Mouse (Mus musculus) left cerebral cortex, adult 2 months (tissue): ENCODE measurements around the gene St14. TPM values are rescaled to one million over a fixed set of nuclear protein-coding genes. Genes with fewer than 3 reads are reported as not detected.

ENCODE experiments used
- DNase-seq, 2 experiments: peaks; one replicate each; pipeline ENCODE4 v3.0.0; 2021 to 2022; ENCODE audit warnings: low spot score in 2 of 2, mixed read lengths in 1 of 2; ENCODE audit errors: extremely low spot score in 1 of 2
- H3K27ac ChIP-seq: fragments of 200-600 bp; 2 replicates; pipeline ENCODE4 v1.8.1; 2022
- H3K4me3 ChIP-seq: fragments of 200-600 bp; 2 replicates; pipeline ENCODE4 v1.8.1; 2022
- CTCF ChIP-seq: fragments of 200-600 bp; IDR thresholded peaks from 2 replicates; pipeline ENCODE4 v1.8.1; 2022; ENCODE audit warnings: antibody characterized with exemption, mild to moderate bottlenecking, moderate library complexity
- intact Hi-C: fragments of 180-260 bp; cut with DNase I; formaldehyde crosslinking; loops from one replicate; pipeline ENCODE4 v1.15.1; 2025
- total RNA-seq, 2 experiments: library from RNA; stranded (reverse); gene quantifications; 2 replicates each; pipeline ENCODE4 v1.2.3; 2021

Gene St14
- total RNA-seq, 2 experiments from 2014 or later = 0.87 to 1.1 TPM

DNA sequence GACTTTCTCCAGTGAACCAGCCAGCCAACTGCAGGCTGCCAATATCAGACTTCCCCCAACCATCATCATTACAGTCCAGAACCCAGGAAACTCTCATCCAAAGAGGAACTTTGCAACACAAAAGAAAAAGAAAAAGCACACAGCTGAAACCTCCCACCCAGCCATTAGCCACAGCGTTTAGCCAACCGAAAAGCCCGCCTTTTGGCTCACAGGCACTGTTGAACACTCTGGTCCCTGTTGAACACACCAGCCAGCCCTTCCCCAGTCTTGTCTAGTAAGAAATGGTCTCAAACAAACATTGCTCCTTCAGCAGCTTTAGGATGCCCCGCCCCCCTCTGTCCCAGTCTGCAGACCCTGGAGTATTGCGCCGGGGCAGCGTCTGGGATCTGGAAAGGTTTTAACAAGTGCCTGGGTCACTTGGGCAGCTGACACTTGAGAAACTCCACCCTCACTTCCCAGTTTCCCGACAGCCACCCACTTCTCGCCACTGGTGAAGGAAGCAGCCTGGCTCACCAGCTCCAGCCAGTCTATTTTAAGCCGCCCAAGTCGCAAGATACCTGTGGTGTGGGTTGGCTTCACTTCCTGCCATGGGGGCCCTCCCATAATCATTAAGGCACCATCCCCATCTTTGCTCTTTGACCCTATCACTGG lies 11.6 kb downstream of the St14 start:
- no peak overlapping the region for H3K4me3 ChIP-seq
- intact Hi-C loops = no loop called here
- no peak for DNase-seq

DNA sequence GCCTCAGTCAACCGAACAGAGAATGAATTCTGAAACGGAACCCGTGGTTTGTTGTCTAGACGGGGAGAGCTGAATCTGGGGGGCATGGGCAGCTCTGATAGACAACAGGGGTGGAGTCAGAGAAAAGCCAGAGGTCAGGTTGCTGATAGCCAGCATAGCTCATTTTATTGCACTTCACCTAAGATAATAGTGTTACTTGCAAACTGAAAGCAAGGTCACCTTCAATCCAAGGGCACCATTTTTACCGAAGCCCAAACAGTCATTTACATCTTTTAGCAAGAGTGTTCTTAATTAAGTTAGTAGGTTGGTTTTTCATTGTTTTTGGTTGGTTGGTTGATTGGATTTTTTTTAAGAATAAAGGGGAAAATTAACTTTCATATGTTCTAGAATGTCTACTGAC lies 12.2 kb downstream of the St14 start:
- DNase-seq = no peak
- intact Hi-C loops = no loop called here
- no peak overlapping the region for H3K4me3 ChIP-seq
- TF ChIP-seq CTCF = no peak
- no peak overlapping the region for H3K27ac ChIP-seq

More for the DNA sequence above, 11.6 kb downstream of the St14 start:
- no peak overlapping the region for H3K27ac ChIP-seq
- TF ChIP-seq CTCF = no peak

DNA sequence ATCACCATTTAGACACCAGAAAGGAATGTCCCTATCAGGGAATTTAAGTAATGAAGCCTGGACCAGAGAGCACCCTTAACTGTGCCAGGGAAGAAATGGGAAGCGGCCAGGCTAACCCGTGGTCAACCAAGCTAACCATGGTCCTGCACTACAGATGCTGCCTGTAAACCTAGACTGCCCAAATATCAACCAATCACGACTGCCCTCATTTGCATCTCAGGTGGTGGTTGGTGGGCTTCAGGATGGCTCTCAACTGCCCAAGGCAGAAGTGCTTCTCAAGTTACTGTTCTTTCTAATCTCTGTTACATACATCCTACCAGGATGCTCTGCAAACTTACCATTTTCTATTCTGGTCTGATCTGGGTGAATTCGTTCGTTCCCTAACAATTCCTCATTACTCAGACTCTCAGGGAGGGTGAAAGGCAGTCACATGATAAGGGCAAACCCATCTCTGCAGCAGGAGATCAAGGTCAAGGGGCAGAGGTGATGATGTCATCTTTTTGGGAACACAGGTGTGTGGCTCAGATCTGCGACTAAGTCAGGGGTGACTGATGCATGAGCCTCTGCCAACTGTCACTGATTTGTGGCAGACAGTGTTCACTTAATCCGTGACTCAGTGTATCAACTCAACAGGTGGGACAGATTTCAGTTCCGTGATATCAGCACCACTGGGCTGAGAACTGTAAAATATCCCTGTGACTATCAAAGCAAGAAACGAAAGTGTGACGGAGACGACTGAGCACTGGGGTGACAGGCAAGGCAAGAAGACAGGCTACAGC lies 12.9 kb downstream of the St14 start:
- no peak for TF ChIP-seq CTCF
- no peak overlapping the region for H3K4me3 ChIP-seq
- DNase-seq = no peak
- no peak overlapping the region for H3K27ac ChIP-seq
- intact Hi-C loops = no loop called here

DNA sequence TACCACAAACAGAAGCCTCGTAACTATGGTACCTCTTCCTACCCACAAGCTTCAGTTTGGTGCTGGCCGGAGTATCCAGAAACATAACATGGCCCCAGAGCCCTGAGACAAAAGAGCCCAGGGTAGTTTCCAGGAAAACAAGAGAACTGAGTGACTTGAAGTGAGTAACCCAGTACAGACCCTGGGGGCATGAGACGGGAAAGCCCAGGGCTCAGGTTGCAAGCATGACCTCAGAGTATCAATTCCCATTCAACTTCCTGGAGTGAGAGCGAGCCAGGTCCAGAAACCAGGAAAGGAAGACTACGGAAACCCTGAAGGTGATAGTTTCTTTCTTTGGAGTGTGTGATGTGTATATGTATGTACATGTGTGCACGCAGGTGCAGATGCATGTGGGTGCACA lies 14.2 kb downstream of the St14 start:
- TF ChIP-seq CTCF = no peak
- no peak overlapping the region for H3K27ac ChIP-seq
- intact Hi-C loops = no loop called here
- no peak overlapping the region for H3K4me3 ChIP-seq
- no peak for DNase-seq

DNA sequence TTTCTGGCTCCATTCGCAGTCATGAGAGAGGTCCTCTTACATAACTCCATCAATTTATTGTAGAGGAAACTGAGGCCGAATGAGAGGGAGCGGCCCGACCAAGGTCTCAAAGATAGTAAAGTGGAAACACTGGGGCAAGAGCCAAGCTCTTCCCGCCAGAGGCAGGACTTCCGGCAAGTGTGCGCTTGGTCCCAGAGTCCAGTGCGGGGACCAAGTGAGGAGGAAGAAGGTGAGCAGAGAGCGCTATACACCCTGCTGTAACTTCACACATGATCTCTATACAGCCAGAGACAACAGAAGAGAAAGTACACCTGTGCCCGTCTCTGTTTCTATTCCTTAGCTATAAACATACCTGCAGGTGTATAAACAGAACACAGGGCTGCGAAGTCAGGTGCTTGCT lies 14.6 kb downstream of the St14 start:
- intact Hi-C loops = no loop called here
- Histone ChIP-seq H3K4me3 (no peak overlapping the region), H3K27ac (no peak overlapping the region)
- no peak for TF ChIP-seq CTCF
- DNase-seq = no peak

DNA sequence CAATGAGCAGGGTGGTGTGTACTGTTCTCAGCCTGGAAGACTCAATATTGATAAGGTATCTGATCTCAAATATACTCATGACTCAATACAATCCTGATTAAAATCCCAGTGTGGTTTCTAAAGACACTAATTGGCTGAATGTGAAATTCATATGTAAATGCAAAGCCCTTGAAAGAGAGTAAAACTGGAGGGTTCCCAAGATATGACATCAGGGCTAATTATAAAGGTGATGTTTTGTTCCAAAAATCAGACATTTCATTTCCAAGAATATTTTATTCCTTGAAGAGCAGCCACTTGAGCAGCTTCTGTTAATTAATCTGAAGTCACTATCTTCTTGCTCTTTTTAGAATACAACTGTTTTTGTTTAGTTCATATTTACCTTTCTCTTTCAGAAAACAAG lies 16.1 kb downstream of the St14 start:
- Histone ChIP-seq H3K4me3 (no peak overlapping the region), H3K27ac (no peak overlapping the region)
- intact Hi-C loops = no loop called here
- DNase-seq = no peak
- no peak for TF ChIP-seq CTCF

DNA sequence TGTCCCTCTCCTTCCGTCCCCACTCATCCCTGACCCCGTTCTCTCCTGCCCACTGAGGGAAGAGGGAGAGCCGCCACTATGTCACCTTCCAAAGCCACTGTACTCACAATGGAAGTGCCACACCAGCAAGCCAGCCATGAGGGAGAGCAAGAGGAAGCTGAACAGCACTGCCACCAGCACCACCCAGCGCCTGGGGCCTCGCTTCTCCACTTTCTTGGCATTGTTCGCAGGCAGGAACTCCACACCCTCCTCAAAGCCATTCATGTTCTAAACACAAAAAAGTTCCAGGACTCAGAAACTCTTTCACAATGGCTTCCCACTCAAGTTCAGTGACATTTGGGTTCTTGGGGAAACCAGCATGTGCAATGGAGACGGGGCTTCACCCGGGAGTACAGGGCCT lies 23.2 kb downstream of the St14 start:
- Histone ChIP-seq H3K27ac (no peak overlapping the region), H3K4me3 (no peak overlapping the region)
- intact Hi-C loops = no loop called here
- TF ChIP-seq CTCF = no peak
- DNase-seq = no peak

DNA sequence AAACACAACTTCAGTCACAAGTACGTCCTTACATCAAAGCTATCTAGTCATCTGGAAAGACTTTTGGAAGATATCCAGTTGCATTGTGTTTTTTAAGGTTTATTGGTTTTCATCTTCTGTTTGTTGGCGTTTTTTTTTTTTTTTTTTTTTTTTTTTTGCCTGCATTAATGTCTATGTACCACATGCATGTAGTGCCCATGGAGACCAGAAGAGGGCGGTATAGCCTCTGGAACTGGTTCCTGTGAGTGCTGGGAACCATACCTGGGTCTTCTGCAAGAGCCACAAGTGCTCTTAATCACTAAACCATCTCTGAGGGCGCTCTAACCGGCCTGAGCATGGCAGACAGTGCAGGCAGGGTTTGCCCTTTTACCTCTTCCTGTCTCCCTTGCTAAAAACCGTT lies 33.5 kb downstream of the St14 start:
- Histone ChIP-seq H3K27ac (no peak overlapping the region), H3K4me3 (no peak overlapping the region)
- no peak; the same call in 1 of the 2 replicates for TF ChIP-seq CTCF
- intact Hi-C loops = no loop called here
- no peak for DNase-seq

DNA sequence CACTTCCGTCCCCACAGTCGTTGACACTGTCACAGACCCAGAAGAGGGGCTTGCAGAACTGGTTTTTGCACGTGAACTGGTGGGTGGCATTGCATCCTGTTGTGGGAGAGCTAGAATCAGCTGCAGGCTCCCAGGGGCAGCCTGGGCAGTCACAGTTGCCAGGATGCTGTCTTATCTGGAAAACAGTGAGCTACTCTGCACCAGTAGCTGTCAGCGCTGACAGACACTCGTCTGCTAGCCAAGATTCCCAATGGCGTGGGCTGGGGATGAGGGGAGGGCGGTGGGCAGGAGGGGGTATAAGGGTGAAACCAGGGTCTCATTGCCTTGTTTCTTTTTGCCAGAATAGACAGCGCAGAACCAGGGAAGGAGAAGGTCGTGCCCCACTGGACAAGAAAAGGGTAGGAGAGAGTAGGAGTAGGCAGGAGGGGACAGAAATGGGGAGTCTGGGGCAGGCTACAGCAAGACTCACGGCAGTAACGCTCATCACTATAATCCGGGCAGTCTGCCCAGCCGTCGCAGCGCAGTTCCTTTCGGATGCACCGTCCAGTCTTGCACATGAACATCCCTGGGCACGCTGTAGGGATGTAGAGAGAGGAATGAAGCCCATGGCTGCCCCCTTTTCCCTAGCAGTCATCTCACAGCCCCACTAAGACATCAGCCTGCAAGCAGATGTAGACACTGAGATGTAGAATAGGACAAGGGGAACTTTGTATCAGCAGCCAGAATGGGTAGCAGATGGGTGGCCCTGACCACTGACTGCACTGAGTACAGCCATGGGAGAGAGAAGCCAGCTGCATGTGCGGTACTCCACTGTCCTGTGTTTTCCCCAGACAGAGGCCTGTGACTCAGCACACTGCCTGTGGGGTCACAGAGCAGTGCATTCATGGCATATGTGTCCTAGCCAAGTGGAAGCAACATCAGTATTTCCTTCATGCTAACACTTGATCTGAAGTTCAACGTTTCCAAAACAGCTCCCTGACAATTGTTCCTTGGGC lies 34.3 kb downstream of the St14 start:
- DNase-seq = no peak
- Histone ChIP-seq H3K4me3 (no peak overlapping the region), H3K27ac (no peak overlapping the region)
- no peak for TF ChIP-seq CTCF
- intact Hi-C loops = no loop called here

DNA sequence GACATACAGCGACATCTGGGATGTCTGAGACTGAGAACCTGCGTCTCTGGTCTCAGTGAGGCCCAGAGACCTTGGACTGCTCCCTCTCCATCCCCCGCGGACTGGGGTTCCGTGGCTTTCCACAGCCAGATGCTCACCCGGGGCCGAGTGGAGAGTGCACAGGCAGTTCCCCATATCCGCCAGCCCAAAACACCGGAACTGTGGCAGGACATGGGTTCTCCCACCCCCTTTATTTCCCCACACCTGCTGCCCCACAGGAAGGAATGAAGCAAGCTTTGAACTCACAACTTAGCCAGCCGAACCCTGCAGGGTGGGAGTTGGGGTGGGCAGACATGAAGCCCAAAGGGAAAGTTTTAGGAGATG lies 38.8 kb downstream of the St14 start:
- peak in 1 of 2 experiments; percentile 3 for DNase-seq
- intact Hi-C loops = no loop called here
- H3K4me3 ChIP-seq = no peak overlapping the region
- no peak overlapping the region for H3K27ac ChIP-seq
- TF ChIP-seq CTCF = no peak

DNA sequence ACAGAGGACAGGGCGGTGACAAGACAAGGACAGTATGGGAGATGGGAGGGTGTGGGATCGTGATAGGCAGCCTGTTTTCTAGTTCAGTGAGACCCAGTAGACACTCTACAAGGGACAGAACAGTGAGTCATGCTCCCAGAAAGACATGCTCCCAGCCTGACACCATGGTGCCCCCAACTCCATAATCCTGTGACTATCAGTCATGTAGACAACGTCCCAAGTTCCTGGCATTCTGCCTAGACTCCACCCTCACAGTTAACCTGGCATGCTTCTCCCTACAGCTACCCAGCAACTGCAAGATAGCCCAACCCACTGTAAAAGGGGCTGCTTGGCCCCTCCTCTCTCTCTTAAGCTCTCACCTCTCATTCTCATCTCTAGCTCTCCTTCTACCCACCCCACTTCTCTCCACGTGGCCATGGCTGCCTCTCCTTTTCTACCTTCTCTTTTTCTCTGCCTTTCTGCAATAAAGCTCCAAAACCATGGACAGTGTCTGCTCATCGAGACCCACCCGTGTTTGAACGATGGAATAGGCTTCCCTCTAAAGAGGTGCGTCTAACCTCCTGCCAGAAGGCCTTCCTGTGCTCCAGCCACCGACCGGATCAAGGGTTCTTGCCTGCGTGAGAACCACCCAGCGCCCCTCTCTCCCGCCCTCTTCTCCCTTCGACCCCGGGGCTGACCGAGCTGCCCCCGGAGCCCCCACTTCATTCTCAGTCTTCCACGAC lies 39.4 kb downstream of the St14 start:
- no peak overlapping the region for H3K27ac ChIP-seq
- no peak for TF ChIP-seq CTCF
- H3K4me3 ChIP-seq = no peak overlapping the region
- no peak for DNase-seq
- intact Hi-C loops = no loop called here
